Mouse (Mus musculus) hindlimb bud, embryonic 11.5 days (tissue): ENCODE measurements around the gene Rcan1.

ENCODE experiments used
- DNase-seq: peaks from one replicate; pipeline ENCODE4 v3.0.0-alpha.2; 2012; ENCODE audit warnings: low read depth, low spot score; ENCODE audit errors: extremely low spot score

The Rcan1 gene

DNA sequence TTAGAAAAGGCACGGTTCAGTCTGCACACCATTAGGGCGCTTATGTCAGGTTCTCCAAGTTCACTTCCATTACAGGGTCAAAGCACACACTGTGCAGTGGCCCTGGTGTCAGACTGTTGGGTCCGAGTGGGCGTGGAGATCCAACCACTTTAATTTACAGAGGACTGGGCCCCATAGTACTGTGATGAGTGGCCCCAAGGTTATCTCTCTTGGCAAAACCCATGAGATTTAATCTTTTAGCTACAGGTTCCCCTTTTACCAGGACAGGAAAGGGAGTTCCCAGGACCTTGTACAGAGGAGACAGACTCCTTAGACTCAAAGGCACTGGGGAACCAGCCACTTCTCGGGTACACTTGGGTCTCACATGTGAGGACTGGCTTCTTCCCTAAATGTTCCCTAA is 115.3 kb downstream of the Rcan1 start:
- no peak for DNase-seq

DNA sequence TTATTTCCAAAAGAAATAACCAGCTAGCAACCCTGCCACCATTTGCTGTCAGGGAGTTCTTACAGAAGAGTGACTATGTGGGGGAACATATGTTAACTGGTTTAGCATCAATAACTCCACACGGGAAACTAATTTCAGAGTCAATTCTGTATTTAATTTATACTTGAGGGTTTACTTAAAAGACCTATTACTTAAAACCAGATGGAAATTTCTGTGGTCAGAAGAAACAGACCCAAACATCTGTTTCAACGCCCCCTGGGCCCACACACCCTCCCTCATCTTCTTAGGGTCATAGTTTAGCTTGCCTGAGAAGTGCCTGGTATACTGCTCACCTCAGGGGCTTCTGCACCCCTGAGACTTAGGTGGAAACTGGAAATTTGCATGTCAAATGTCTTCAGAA is 116.8 kb downstream of the Rcan1 start:
- DNase-seq = no peak

DNA sequence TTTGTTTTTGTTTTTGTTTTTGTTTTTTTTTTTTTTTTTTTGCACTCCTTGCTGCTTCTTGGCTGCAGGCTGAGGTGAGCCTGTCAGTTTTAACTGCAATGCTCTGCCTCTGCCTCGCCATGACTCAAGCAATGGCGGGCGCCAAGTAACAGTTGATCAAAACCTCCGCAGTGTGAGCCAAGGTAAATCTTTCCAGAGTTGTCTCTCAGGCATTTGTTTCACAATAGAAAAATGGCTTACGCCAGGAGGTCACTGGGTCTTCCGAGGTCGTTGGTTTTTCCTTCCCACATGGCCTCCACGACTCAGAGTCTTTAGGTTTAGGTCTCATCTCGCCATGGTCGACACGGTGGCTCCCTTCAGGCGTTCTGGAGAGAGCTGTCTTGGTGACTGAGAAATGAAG is 117.4 kb downstream of the Rcan1 start:
- DNase-seq = no peak

DNA sequence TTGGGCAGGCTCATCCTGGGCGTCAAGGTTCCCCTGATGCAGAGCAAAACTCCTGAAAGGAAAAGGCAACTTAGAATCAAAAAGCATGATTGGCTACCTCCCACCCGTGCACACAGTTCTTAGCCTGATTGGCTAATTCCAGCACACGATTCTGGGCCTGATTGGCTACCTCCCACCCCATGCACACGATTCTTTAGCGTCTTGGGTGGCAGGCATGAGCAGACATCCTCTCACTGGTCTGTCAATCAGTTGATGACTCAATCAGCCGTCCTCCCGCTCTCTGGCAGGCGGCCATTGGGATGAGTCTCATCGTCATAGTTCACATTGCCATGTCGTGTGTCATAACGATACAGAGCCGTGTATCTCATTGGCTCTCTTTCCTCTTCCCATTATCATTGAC is 121.7 kb downstream of the Rcan1 start:
- DNase-seq = no peak

DNA sequence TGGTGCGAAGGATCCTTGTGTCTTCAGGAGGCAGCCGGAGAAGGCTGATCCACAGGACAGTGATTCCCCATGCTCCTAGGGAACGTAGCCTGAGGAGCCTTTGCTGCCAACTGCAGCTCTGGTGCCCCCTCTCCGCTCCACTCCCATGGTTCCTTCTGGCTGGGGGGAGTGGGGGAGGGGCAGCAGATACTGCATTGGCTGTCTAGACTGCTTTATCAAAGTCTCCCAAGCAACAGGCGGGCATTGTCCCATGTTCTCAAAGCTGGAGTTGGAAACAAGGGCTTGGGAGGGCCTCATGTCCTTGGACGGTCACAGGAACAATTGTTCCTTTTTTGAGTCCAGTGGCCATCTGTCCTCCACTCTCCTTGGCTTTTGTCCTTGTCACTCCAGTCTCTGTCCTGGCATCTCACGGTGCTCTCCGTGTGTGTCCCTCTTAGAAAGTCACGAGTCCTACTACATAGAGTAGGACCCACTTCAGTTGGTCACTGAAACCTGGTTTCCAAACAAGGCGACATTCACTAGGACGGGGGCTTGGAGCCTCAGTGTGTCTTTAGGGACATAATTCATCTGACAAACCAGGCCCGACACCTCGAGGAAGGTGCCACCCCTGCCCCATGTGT is 124.3 kb downstream of the Rcan1 start:
- DNase-seq = no peak

DNA sequence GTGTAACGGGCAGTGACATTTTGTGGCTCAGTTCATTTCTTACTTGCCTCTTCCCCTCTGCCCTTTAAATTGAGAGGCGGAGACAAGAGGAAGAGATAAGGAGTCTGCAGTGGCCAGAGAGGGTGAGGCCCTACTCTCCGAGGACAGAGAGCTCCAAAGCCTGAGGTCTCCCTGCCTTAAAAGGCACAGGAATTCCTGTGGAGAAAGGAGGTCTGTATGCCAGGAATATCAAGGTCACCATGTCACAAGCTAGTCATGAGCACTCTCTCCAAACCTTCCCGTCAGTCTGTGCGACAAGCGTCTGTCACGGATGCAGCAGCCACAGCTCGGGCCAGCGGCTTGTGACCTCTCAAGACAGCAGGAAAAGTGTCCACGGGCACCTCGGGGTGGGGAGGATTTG is 125.5 kb downstream of the Rcan1 start:
- DNase-seq = no peak
